Mouse (Mus musculus) embryonic fibroblast, embryonic 13.5 days (primary cell): ENCODE measurements around the gene Urb1.

Experiments
- CTCF ChIP-seq: IDR thresholded peaks from 2 replicates; pipeline ENCODE4 v1.5.1; 2011; ENCODE audit warnings: mild to moderate bottlenecking, control low read depth, low read length, moderate library complexity, borderline replicate concordance; ENCODE audit not compliant: insufficient read depth
- POLR2A ChIP-seq: IDR thresholded peaks from 2 replicates; pipeline ENCODE4 v1.6.1; 2011; ENCODE audit warnings: low read depth, mild to moderate bottlenecking, control low read depth, low read length, moderate library complexity

DNA sequence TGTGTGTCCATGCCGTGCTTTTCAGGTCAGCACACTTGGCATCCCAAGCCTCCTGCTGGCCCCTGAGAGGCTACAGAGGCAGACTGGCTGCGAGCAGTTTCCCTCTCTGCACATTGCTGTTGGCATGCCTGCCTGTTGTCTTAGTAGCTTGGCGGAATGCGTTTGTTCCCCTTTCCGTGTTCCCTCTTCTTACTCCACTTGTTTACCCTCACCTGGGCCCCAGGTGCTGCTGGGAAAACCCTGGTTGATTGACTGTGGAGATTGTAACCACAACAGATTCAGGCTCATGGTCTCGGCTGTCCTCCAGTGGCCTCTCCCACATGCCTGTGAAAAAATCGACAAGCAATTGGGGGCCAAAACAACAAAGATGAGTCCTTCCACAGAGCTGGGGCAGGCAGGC lies 38.5 kb upstream of the Urb1 start:
- TF ChIP-seq POLR2A (no peak), CTCF (no peak)
